Mouse (Mus musculus) C2C12 (cell line): ENCODE results near the gene Dock1. TPM values are rescaled to one million over a fixed set of nuclear protein-coding genes. Genes with fewer than 3 reads are reported as not detected.

Experiments
- H3K27me3 ChIP-seq: one replicate; pipeline ENCODE4 v1.6.1; 2011; ENCODE audit not compliant: control insufficient read depth, insufficient read depth, insufficient read length
- H3K36me3 ChIP-seq: one replicate; pipeline ENCODE4 v1.6.1; 2011; ENCODE audit not compliant: control insufficient read depth, insufficient read depth
- H3K4me3 ChIP-seq: one replicate; pipeline ENCODE4 v1.5.1; 2011; ENCODE audit warnings: mild to moderate bottlenecking, control low read depth; ENCODE audit not compliant: poor library complexity, insufficient read depth, severe bottlenecking
- H3K79me2 ChIP-seq: one replicate; pipeline ENCODE4 v1.6.1; 2011; ENCODE audit not compliant: control insufficient read depth, insufficient read depth
- H3K79me3 ChIP-seq: one replicate; pipeline ENCODE4 v1.6.1; 2011; ENCODE audit warnings: low read depth, control low read depth
- H3ac ChIP-seq: one replicate; pipeline ENCODE3; 2011; ENCODE audit warnings: low read depth; ENCODE audit not compliant: control insufficient read depth, insufficient read length
- CEBPB ChIP-seq: IDR thresholded peaks from one replicate; pipeline ENCODE4 v1.6.1; 2011; ENCODE audit warnings: low read depth, mild to moderate bottlenecking, control low read depth, moderate library complexity
- CTCF ChIP-seq: IDR thresholded peaks from one replicate; pipeline ENCODE4 v1.5.1; 2011; ENCODE audit not compliant: control insufficient read depth, insufficient read depth, insufficient read length
- FOSL1 ChIP-seq: IDR thresholded peaks from one replicate; pipeline ENCODE4 v1.8.0; 2011; ENCODE audit warnings: mild to moderate bottlenecking, low read length; ENCODE audit not compliant: poor library complexity, insufficient read depth, severe bottlenecking
- MAX ChIP-seq: IDR thresholded peaks from one replicate; pipeline ENCODE4 v1.6.1; 2011; ENCODE audit warnings: mild to moderate bottlenecking, control low read depth
- MYOD1 ChIP-seq: IDR thresholded peaks from one replicate; pipeline ENCODE4 v1.6.1; 2011; ENCODE audit warnings: low read depth; ENCODE audit not compliant: control insufficient read depth, insufficient read length
- MYOG ChIP-seq: IDR thresholded peaks from one replicate; pipeline ENCODE4 v1.6.1; 2011; ENCODE audit not compliant: control insufficient read depth, insufficient read length; ENCODE audit errors: extremely low read depth
- USF1 ChIP-seq: IDR thresholded peaks from one replicate; pipeline ENCODE4 v1.6.1; 2011; ENCODE audit warnings: low read depth, mild to moderate bottlenecking, control low read depth, moderate library complexity
- polyA plus RNA-seq: library from polyadenylated mRNA; unstranded; fragments of >200 nt; fragmentation: generic; extraction: Trizol; gene quantifications from one replicate; pipeline ENCODE4 v1.2.1, GENCODE M21; 2012; ENCODE audit warnings: missing spikeins

Dock1 gene
- polyA plus RNA-seq, 1 experiment: 12.1 TPM

DNA sequence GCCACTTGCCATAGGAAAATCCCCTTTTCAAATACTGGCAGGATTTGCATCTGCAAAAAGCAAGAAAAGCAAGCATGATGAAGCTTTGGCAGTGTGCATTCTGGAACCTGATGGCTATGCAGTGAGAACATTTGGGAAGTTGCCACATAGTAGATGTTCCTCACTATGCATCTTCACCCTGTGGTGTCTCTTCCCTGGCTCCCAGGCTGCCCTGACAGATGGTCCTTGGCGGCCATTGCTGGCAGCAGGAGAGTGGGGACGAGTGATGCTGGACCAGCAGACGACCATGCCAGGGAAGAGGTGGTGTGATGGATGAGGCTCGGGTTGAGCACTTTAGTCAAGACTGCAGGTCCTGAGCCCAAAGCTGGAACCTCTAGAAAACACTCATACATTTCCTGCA, 462.0 kb downstream of the Dock1 start:
- Histone ChIP-seq H3K36me3 (no peaks in the 10 kb centered on the region), H3K79me2 (no peaks in the 10 kb centered on the region), H3K4me3 (no peak overlapping the region), H3K79me3 (no peaks in the 10 kb centered on the region), H3ac (no peak overlapping the region), H3K27me3 (no peaks in the 10 kb centered on the region)
- TF ChIP-seq MYOG (no peak), USF1 (no peak), MYOD1 (no peak), MAX (no peak), CTCF (no peak), FOSL1 (no peak), CEBPB (no peak)

DNA sequence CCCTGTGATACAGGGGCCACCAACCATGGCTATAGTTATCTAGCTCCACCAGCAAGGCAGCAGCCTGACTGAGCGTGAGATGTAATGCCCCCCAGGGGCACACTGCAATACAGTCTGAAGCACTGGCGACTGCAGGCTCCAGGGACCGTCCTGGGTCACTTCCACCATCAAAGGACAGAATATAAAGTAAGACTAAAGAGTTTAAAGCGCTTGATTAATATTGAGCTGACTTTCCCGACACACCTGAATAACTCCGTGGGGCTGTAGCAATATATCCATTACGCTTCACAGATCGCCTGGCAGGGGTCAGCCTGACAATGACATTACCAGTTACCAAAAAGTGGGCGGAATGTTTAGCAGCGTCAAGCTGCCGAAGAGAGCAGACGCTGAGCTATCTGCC, 464.2 kb downstream of the Dock1 start:
- no peak overlapping the region for H3ac ChIP-seq
- H3K27me3 ChIP-seq: no peaks in the 10 kb centered on the region
- no peak for TF ChIP-seq MAX
- no peak for TF ChIP-seq MYOG
- no peak for TF ChIP-seq CEBPB
- no peak for TF ChIP-seq USF1
- no peak for TF ChIP-seq CTCF
- no peak for TF ChIP-seq MYOD1
- TF ChIP-seq FOSL1: no peak
- H3K79me3 ChIP-seq: no peaks in the 10 kb centered on the region
- H3K79me2 ChIP-seq: no peaks in the 10 kb centered on the region
- H3K36me3 ChIP-seq: no peaks in the 10 kb centered on the region
- H3K4me3 ChIP-seq: no peak overlapping the region

DNA sequence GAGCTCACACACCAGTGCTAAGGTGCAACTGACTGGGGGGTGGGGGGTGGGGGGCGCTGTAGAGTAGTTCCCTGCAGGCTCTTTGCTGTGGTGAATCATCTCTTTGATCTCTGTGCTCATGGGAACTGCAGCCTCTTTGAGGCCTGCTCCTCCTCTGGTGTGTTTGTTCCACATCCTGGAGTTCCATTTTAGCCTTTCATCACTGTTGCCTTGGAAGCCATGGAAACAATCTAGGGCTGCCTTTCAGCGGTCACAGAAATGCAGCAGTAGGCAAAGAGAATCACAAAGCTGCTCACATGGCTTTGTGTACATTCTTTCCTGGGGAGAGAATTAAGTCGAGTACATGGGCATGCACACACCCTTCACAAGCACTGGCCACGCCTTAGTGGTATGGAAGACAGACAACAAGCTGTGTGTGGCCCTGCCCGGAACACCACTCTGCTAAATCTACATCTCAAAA, 468.7 kb downstream of the Dock1 start:
- Histone ChIP-seq H3K4me3 (no peak overlapping the region), H3K27me3 (no peaks in the 10 kb centered on the region), H3K79me2 (no peaks in the 10 kb centered on the region), H3ac (no peak overlapping the region), H3K36me3 (no peaks in the 10 kb centered on the region), H3K79me3 (no peaks in the 10 kb centered on the region)
- TF ChIP-seq CTCF: no peak
- TF ChIP-seq CEBPB: no peak
- TF ChIP-seq MYOG: no peak
- no peak for TF ChIP-seq MAX
- TF ChIP-seq USF1: no peak
- no peak for TF ChIP-seq FOSL1
- no peak for TF ChIP-seq MYOD1

DNA sequence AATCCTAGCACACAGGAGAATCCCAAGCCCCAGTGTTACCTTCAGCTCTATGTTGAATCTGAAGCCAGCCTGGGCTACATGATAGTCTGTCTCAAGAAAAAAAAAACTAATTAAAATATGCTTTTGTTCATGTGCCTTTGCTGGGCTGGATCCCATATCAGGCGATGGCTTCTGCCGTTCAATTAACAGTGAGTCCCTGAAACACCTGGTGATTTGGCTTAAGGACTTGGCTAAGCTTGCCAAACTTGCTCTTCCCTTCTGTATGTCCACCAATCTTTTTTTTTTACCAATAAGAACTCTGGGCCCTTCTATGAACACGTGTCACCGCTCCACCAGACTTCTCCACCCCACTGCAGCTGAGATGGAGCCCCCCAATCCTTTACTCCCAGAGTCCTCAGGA, 474.3 kb downstream of the Dock1 start:
- Histone ChIP-seq H3K79me3 (no peaks in the 10 kb centered on the region), H3K4me3 (no peak overlapping the region), H3K36me3 (no peaks in the 10 kb centered on the region), H3K27me3 (no peaks in the 10 kb centered on the region), H3ac (no peak overlapping the region), H3K79me2 (no peaks in the 10 kb centered on the region)
- TF ChIP-seq FOSL1 (no peak), MAX (no peak)

DNA sequence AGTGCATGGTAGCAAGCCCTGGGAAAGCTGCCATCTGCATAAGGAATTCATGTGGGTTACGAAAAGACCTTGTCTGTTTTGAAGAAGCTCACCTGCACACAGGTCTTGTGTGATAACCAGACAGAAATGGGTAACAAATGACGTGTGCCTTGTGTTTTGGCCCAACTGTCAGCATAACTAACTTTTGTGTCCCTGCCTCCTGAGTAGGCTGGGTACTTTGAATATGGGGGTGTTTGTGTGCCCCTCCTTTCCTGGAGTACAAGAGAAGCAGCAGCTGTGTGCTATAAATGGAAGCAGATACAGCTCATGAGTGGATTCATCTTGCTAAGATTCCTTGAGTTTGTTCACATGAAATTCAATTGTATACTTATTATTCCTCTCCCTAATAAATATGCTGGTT, 480.5 kb downstream of the Dock1 start:
- no peaks in the 10 kb centered on the region for H3K36me3 ChIP-seq
- H3K79me2 ChIP-seq: no peaks in the 10 kb centered on the region
- no peak overlapping the region for H3ac ChIP-seq
- no peaks in the 10 kb centered on the region for H3K27me3 ChIP-seq
- no peaks in the 10 kb centered on the region for H3K79me3 ChIP-seq
- TF ChIP-seq MYOG: no peak
- no peak for TF ChIP-seq CTCF
- no peak for TF ChIP-seq CEBPB
- TF ChIP-seq FOSL1: no peak
- no peak for TF ChIP-seq MYOD1
- no peak for TF ChIP-seq MAX
- no peak overlapping the region for H3K4me3 ChIP-seq

DNA sequence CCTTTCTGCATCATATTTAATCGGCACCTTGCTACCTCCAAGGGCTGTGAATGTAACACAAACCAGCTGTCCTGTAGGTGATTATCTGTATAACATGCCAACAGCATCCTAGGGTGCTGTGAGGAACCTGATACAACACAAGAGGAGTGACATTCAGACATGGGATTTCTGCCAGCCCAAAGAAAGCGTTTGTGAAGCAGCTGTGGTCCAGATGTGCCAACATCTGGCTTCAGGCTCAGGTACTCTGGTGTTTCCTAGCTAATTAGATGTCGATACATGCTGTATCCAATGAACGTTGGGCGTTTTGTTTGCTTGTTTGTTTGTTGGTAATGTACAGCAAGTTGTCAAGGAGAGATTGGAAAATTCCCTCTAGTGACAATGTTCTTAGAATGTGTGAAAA, 487.1 kb downstream of the Dock1 start:
- H3K79me2 ChIP-seq: no peaks in the 10 kb centered on the region
- H3ac ChIP-seq: no peak overlapping the region
- H3K27me3 ChIP-seq: no peaks in the 10 kb centered on the region
- H3K79me3 ChIP-seq: no peaks in the 10 kb centered on the region
- H3K36me3 ChIP-seq: no peaks in the 10 kb centered on the region
- TF ChIP-seq MAX (no peak), MYOG (no peak), CEBPB (no peak), MYOD1 (no peak), CTCF (no peak), USF1 (no peak), FOSL1 (no peak)
- H3K4me3 ChIP-seq: no peak overlapping the region
